Mouse (Mus musculus) urinary bladder, postnatal 4 days (tissue): Measurements from ENCODE around the gene Serpina11.

Experiments used
- DNase-seq, 2 experiments: peaks; one replicate each; pipeline ENCODE4 v3.0.0; 2021 to 2022; ENCODE audit warnings: low spot score in 2 of 2

Serpina11 gene

DNA sequence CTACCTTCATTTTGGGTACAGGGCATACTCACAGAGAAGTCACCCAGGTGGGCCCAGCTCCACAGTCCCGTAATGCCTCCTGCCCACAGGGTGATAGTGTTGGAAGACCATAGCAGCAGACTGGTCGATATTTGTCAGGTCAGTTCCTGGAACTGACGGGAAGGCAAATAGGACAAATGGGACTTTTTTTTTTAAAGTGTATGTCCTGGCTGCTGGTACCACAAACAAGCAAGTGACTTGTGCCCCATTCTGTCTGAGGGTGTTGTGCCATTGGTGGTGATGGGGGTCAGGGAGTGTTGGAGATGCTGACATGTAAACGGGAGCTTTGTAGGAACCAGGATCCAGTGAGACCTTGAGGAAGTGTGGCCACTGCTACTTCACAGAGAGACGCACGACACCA lies at the start of gene Serpina11:
TSS of gene Serpina11 (minus strand) at position 101 of the 400 bp plus-strand sequence.
- no peak for DNase-seq

DNA sequence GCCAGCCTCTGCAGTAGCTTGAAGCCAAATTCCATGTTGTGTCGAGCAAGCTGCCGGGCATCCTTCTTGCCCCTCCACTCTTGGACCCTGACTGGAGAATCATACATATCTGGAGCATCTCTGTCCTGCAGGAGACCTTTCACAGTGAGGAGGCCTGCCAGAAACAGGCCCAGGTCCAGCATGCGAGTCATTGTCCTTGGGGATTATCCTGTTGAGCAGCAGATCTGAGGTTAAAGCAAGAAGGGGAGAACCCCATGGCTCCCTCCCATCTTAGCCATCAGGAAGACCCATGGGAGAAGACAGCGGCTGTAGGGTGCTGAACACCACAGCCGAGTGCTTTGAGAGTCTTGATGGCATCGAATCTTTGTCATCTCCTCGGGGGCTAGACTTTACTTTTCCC lies 48.4 kb upstream of the Serpina11 start:
- DNase-seq = no peak

DNA sequence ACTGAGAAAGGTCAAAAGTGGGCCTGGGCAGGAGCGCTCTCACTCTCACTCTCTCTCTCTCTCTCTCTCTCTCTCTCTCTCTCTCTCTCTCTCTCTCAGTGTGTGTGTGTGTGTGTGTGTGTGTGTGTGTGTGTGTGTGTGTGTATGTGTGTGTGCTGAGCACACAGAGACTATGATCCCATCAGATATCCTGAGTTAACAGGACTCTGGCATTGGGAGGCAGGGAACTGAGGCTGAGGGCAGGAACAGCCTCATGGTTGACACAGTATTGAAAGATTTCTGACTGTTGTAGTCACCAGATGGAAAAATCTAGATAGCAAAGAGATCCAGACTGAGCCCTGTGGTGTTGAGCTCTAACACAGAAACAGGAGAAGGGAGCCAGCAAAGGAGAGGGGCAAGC lies 44.0 kb upstream of the Serpina11 start:
- DNase-seq = no peak

DNA sequence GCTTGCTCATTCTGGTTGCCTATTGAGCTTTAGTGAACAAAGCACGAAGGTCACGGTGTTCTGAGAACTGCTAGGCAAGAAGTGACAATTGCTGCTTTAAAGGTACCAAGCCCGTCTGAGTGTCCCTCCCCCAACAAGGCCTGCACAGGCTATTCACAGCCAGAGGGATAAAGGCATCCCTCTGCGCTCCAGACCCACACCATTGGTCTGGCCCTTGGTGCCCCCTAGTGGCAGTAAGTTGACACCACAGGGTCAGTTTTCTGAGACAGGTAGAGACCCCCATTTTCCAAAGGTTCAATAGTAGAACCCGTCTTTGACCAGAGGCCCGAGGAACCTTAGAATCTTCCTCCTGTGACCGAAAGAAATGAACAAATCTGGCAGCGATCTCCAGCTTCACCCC lies 40.2 kb upstream of the Serpina11 start:
- DNase-seq = no peak

DNA sequence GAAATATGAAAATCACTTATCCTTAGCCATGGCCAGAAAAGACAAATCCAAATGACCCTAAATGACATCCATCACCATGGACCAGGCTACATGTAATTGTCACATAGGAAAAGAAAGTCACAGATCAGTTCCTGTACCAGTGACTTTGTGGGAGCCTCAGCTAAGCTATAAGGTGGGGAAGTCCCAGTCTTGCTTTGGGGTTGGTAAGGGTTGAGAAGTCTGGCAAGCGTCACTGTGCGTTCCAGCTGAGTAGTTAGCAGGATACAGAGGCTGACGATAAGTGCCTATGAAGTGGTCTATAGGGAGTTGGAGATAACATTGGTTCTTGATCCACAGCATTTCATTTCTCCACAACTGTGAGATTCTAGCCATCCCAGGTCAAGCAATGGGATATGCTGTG lies 25.5 kb upstream of the Serpina11 start:
- DNase-seq = no peak

DNA sequence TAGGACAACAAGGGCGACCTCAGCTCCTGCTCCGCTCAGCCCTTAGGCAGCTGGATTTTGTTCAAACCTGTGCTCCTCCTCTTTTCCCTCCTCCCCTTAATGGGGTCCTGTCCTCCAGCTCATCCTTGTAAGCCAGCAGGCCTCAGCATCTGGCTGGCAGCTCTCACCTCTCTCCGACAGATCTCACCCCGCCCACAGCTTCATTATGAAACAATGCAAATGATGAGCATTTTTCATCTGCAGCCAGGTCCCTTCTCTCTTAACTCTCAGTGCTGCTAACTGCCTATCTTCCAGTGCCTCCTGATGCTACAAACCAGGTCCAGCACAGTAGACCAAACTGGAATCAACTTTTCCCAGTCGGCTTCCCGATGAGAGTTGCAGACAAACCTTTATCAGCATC lies 23.9 kb upstream of the Serpina11 start, which contains the start of gene Serpina9:
TSS of gene Serpina9 (minus strand) at position 136 of the 400 bp plus-strand sequence.
- no peak for DNase-seq

DNA sequence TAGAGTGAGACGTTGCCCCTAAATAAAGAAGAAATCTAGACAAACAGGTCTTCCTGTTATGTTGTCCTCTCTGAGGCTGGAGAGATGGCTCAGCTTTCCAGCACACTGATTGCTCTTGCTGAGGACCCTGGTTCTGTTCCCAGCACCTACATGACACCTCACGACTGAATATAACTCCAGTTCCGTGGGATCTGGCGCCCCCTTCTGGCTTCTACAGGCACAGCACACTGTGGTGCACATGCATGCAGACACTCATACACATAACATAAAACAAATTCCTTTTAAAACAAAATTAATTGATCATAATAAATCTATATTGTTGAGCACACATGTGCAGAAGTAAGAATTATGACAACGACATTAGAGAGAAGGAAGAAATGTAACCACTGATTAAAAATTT lies 14.9 kb upstream of the Serpina11 start:
- DNase-seq = no peak

DNA sequence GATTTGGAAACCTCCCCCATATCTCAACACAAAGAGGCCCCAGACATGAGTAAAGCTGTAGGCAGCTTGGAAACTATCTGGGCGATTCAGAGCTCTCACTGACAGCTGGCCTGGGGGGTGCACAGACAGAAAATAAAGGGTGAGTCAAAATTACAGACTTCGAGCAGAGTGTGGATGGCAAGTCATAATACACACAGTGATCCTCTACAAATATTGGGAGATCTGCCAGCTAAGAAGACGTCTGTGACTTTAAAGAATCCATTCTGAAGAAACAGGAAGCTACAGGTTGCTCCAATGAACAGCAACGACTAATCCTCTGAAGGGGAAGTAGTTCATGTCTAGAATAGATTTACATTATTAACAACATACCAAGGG lies 13.5 kb upstream of the Serpina11 start:
- DNase-seq = no peak

DNA sequence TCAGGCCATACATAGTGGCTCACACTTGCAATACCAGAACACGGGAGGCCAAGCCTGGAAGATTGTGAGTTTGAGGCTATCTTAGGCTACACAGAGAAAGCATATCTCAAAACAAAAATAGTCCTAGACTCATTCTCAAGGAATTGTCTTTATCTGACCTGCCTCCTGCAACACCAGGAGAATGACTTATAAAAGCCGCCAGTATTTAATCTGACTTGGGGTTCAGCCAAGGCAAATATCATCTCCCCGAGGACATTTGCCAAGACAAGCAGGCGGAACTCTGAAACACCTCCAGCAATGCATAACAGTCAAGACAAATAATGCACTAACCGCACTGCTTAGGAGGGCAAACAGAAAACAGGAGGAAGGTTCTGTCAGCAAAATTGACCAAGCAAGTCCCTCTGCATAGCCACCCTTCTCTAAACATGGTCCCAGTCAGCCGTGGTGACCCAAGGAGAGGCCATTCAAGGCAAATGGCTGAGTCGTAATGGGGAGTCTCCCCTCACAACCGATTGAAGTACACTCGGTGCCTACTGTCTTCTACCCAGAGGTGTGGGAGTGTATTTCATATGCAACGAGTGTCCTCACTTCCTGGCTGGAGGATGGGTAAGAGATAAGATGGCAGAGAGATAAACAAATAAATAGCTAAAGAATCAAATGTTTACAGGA lies 12.9 kb upstream of the Serpina11 start:
- DNase-seq = peak in 1 of 2 experiments; percentile 33

DNA sequence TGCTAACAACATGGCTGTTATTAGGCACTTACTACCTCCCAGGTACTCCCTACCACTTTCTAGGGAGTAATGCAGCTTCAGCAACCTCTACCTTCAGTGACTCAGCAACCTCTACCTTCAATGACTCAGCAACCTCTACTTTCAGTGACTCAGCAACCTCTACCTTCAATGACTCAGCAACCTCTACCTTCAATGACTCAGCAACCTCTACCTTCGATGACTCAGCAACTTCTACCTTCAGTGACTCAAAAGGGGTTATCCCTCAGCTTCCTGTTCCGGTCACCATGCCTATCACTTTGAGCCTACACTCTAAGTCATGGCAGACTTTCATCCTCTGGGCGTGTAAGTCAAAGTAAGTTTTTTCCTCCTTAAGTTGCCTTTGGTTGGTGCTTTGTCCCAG lies 10.8 kb upstream of the Serpina11 start:
- no peak for DNase-seq

DNA sequence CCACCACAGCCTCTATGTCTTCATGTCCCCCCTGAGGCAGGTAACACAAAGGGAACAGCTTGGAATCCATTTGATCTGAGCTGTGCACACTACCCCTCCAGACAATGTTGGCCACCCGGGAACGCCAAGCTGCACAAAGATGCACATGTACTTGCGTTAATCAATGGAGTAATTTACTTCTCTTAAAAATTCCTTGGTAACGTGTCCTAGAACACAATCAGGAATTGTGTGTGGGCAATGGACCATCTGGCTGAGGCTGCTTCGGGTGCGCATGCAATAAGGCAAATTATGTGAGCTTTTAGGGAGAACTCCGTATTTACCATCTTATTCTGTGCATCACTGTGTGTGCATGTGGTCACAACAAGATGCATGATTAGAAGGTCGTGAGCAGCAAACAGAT lies 9.9 kb upstream of the Serpina11 start:
- DNase-seq = no peak

DNA sequence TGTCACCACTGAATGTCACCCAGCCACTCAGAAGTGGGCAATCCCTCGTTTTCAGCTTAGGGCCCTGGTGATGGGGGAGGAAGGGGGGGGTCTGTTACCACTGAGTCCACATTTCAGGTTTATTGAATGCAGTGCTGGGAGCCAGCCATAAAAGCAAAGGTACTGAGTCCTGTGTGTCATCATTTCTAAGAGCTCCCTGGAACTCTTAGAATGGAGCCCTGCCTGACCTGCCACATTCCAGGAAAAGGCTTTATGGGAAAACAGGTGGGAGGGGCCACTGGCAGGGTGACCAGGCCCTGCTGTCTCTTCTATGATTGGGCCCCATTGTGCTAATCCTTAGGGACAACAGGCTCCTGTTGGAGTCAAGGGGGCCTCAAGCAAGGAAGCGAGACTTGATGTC lies 6.8 kb upstream of the Serpina11 start:
- DNase-seq = no peak

DNA sequence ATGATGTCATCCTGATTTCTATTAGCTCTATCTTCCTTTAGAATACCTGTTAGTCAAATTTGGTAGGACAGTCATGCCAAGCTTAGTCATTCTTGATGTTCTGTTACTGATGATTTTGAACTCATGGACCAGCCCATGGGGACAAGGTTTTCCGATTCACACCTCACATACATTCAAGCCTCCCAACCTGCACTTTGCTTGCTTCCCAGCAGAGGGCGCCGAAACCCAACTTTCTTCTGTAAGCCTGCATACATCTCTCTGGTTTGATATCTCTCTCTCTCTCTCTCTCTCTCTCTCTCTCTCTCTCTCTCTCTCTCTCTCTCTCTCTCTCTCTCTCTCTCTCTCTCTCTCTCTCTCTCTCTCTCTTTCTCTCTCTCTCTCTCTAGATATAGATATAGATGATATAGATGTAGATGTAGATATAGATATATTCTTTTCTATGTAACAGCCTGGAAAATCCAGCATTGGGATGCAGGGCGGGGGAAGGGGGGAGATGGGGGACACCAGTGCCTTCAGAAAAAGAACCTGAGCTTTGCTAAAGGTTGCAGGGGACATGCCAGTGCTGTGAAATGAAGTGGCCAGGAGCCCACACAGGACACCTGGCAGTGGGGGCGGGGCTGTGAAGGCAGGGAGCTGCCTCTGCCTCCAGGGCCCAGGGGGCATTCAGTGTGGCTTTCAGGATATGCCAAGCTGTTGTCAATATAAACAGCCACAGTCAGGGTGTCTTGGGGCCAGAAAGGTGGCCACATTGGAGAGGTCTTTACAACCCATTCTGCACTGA lies 5.7 kb upstream of the Serpina11 start:
- DNase-seq = peak in 1 of 2 experiments; percentile 46

DNA sequence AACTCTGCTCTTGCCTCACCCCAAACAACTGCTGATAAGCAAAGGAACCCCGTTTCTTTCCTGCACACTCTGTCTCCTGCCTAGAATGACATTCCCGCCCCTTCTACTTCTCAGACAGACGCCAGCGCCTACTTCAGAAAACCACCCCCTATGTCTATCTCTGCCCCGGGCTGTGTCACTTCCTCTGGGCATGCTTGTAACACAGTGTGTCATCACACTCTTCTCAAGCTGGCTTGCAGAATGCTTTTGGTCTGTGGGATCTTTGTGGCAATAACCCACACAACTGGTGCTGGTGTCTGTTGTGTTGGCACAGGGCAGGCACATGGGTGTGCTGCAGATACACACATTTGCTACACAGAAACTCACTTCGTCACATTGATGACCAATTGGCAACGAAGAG lies 3.2 kb upstream of the Serpina11 start:
- DNase-seq = no peak

DNA sequence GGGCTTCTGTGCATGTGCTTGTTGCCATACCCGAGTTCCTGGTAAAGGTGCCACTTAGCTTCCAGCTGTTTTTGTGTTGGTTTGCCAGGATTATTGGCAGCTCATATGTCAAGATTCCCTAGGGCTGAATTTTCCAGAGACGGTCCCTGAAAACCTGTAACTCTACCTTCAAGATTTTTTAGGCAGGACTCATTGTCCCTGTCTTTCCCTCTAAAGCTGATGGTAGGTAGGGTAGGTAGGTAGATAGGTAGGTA lies 316 bp downstream of the Serpina11 start:
- DNase-seq = no peak

DNA sequence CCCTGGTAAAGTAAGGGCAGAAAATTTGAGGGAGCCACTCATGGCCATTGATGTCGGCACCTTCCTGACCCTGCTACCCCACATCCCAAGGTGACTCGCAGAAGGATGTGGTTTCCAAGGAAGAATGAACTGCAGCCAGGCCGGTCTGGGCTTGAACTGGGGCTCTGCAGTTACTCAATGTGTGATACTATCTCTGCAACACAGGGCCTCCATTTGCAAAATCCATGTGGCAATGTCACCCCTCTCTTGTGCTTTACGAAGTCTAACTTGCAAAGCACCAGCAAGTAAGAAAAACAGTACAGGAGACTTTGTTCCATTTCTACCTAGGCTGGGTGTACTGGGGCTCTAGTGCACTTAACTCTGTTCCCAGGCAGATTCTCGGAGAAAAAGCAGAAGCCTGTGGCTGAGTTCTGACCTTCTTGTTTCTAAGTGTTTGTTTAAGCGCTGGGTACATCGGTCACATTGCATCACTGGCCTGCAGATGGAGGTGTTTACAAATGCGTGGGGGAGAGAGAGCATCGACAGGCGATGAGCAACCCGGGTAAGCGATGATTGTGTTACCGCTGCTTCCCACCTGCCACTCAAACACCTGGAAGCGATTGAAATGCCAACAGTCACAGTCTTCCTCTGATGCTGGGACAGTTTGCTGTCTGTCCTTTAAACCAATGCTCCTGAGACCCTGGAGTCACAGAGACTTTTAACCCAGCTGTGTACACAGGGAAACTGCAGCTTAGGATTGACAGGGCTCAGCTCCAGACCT lies 823 bp downstream of the Serpina11 start:
- no peak for DNase-seq

DNA sequence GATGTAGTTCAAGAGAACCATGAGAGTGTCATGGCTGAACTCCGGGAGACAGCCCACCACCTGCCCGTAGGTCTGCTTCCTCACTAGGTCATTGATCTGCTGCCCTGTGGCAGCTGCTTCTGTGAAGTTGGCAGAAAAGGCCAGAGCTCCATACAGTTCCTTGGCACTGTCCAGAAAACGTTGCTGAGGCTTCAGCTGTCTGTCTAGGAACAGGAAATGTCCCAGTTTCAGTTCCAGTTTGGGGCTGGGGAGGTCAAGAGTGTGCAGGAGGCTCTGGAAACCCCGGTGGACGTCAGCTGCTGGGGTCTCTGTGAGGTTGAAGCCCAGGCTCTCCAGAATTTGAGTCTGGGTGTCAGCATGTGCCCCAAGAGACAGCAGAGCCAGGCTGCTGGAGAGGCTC lies 3.9 kb downstream of the Serpina11 start:
- DNase-seq = no peak

DNA sequence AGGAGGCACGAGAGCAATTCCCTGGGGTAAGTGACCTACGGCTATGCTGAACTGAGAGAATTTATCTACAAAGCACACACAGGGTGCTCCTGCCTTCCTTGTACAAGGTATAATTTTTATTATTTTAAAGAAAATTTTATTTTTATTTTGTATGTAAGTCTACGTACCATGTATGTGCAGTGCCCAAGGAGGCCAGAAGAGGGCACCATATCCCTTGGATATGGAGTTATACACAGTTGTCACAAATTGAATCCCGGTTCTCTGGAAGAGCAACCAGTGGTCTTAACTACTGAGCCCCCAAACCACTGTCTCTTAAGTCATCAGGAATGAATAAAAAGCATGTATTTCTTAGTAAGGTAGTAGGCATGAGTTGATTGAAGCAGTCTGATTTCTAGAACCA lies 4.8 kb downstream of the Serpina11 start:
- no peak for DNase-seq

DNA sequence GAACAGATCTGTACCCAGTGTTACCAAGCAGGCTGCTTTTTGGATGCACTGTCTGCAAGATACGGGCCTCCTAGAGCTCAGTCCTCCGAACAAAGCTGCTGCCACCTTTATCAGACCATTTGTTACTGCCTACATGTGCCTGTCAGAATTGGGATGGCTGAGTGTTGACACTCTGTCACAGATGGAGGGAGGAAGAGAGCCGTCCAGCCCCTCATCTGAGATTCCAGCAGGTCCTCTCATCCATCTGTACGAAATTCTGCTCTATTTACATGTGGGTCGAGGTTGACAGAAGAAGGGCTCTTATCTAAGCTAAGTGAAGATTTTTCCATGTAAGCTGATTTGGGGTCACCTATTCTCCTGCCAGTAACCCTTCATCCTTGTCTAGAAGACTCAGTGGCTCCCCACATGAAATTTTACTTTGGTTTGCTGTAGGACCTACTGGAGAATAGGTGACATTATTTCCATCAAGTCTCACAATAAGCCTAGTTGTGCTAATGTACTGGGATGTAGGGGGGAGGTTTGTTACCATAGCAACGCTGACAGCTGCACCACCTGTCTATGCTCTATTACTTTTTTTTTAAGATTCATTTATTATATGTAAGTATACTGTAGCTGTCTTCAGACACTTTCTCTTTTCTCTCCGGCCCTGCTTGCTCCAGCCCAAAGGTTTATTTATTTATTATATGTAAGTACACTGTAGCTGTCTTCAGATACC lies 8.0 kb downstream of the Serpina11 start:
- DNase-seq = no peak

DNA sequence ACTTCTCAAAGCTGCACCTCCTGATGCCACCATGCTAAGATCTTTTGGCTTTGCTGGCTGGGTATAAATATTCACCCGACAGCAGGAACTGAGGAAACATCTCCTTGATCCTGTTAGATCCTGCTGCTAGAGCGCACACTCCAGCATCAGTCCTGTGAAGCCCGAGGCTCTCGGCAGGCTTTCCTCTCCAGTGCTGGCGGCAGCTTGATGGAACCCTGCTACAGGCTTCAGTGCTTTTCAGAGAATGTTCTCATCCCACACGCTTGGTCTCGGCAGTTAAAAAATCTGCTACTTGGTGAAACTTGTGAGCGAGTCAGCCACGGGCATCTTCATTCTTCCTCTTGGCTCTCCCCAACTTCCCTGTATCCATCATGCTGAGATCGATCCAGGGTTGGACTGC lies 11.5 kb downstream of the Serpina11 start:
- no peak for DNase-seq

DNA sequence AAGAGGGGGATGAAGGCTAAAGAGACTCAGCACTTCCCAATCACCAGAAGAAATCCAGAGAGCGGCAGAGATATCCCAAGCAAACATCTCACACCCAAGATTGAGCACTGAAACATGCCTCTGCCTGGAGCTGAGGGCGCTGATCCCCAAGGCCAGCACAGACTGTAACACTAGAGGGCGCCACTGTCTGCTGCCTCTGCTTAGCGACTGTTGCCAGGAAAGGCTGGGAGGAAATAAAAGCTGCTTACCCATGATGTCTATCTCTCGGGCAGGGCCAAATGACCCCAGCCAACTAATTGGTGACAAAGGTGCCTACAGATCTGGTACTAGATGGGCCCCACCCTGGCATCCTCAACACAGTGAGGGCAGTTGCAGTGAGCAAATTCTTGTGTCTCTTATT lies 11.9 kb downstream of the Serpina11 start:
- DNase-seq = peak in 1 of 2 experiments; percentile 25

DNA sequence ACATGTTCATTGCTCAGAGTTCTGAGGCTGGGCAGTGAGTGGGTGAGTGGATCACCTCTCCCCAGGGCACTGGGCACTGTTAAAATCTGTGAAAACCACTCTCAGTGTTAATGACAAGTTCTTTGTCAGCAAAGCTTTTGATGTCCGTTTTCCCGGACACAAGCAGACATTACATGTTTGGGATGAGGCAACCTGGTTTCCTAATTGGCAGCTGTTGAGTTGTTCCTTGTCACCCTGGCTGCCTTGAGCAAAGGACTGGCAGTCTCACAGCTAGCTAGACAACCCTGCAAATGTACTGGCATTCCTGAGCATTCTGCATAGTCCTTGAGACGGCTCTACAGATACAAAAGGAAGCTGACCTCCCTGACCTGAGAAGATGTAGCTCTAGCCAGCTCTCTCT lies 12.7 kb downstream of the Serpina11 start:
- DNase-seq = no peak
